Mouse (Mus musculus) forebrain, embryonic 11.5 days (tissue): ENCODE results near the gene Rtkn2. TPM values are rescaled to one million over a fixed set of nuclear protein-coding genes. Genes with fewer than 3 reads are reported as not detected.

ENCODE experiments used
- polyA plus RNA-seq: library from polyadenylated mRNA; unstranded; fragments of >200 nt; fragmentation: Nextera tagmentation; extraction: Ambion mirVana; gene quantifications from 2 replicates; pipeline ENCODE4 v1.2.1, GENCODE M21; 2014

Rtkn2 gene
- polyA plus RNA-seq, 1 experiment from 2014 or later = 28.5 TPM

Other genes starting within 250 kb of the Rtkn2 start
- 3.4 and 3.8 TPM in 2 replicates for gene Zfp365, start 66.9 kb upstream of the Rtkn2 start, polyA plus RNA-seq